Comparison of ENCODE assay signal across 8 mouse cellular contexts in genomic region chr14:79588534-79588951, GRCm38 (mm10). TPM values are rescaled to one million over a fixed set of nuclear protein-coding genes. Genes with fewer than 3 reads are reported as not detected.
A peak's percentile ranks its signal among the peaks of the same experiment; 100 is the strongest.
DNase-seq lines count a peak whose midpoint lies in the region; ATAC-seq and TF ChIP-seq lines count a peak whose summit lies in the region.

No protein-coding gene starts in this region.

- 76% methylated on average over 9 of the region's 9 CpGs for WGBS in lung, embryonic 14.5 days
- WGBS in intestine, embryonic 14.5 days, result 83% methylated on average over 9 of the region's 9 CpGs
- WGBS in midbrain, embryonic 14.5 days, result 89% methylated on average over 9 of the region's 9 CpGs

- peak; percentile 14 for DNase-seq in lung, embryonic 14.5 days
- DNase-seq in lung, postnatal 4 days, result no peak
- no peak for DNase-seq in intestine, embryonic 14.5 days (ENCODE audit: low spot score)
- no peak for DNase-seq in midbrain, embryonic 14.5 days
- no peak for DNase-seq in right cerebral cortex, postnatal 4 days

- TF ChIP-seq CTCF in lung, embryonic 14.5 days (IDR thresholded peaks at IDR 0.05; ENCODE audit: low read depth), result no peak
- no peak for TF ChIP-seq CTCF in cortical plate, adult 2 months (IDR thresholded peaks at IDR 0.05; ENCODE audit: extremely low read depth, insufficient read depth, low read length)

- TF ChIP-seq POLR2A in cortical plate, adult 2 months (IDR thresholded peaks at IDR 0.05; ENCODE audit: extremely low read depth, insufficient read depth, low read length), result no peak

- H3K27me3 ChIP-seq in lung, embryonic 14.5 days (ENCODE audit: insufficient read depth, low read length), result no peaks in the 10 kb centered on the region
- no peaks in the 10 kb centered on the region for H3K27me3 ChIP-seq in intestine, embryonic 14.5 days (replicated peaks; ENCODE audit: control insufficient read depth, insufficient read depth, low read length)
- no peaks in the 10 kb centered on the region for H3K27me3 ChIP-seq in midbrain, embryonic 14.5 days (ENCODE audit: control insufficient read depth, insufficient read depth, low read length)

- H3K4me2 ChIP-seq in lung, embryonic 14.5 days, result peak overlapping the region; percentile 90
- peak overlapping the region; percentile 93 for H3K4me2 ChIP-seq in intestine, embryonic 14.5 days (ENCODE audit: low read length)
- peak overlapping the region; percentile 64 for H3K4me2 ChIP-seq in midbrain, embryonic 14.5 days (ENCODE audit: low read length)

- H3K4me1 ChIP-seq in lung, embryonic 14.5 days (ENCODE audit: insufficient read depth), result peaks cover 13% of the 10 kb centered on the region; the same call in 1 of the 2 replicates
- H3K4me1 ChIP-seq in cortical plate, adult 2 months (ENCODE audit: control insufficient read depth, insufficient read depth, low read length), result peaks cover 2% of the 10 kb centered on the region
- H3K4me1 ChIP-seq in intestine, embryonic 14.5 days (replicated peaks; ENCODE audit: control insufficient read depth, insufficient read depth, low read length), result peaks cover 16% of the 10 kb centered on the region
- H3K4me1 ChIP-seq in midbrain, embryonic 14.5 days (ENCODE audit: control insufficient read depth, insufficient read depth, low read length), result peaks cover 16% of the 10 kb centered on the region

- H3K4me3 ChIP-seq in lung, embryonic 14.5 days (ENCODE audit: low read depth, low read length), result peak overlapping the region; percentile 72
- peak overlapping the region; percentile 84; the same call in 1 of the 2 replicates for H3K4me3 ChIP-seq in cortical plate, adult 2 months (ENCODE audit: insufficient read depth, low read length)
- peak overlapping the region; percentile 87 for H3K4me3 ChIP-seq in intestine, embryonic 14.5 days (ENCODE audit: low read depth, low read length)
- peak overlapping the region; percentile 52 for H3K4me3 ChIP-seq in midbrain, embryonic 14.5 days (replicated peaks; ENCODE audit: low read depth, low read length)

- H3K9ac ChIP-seq in lung, embryonic 14.5 days, result peak overlapping the region; percentile 67; the same call in 1 of the 2 replicates
- peak overlapping the region; percentile 79; the same call in 1 of the 2 replicates for H3K9ac ChIP-seq in intestine, embryonic 14.5 days (ENCODE audit: low read length)
- H3K9ac ChIP-seq in midbrain, embryonic 14.5 days (replicated peaks; ENCODE audit: low read length), result 0 out of 2 replicates have a peak overlapping the region, but pooled peaks have one; percentile 54

- H3K36me3 ChIP-seq in lung, embryonic 14.5 days (ENCODE audit: insufficient read depth), result peaks cover 7% of the 10 kb centered on the region; the same call in 1 of the 2 replicates
- H3K36me3 ChIP-seq in intestine, embryonic 14.5 days (ENCODE audit: control insufficient read depth, insufficient read depth, low read length), result no peaks in the 10 kb centered on the region
- H3K36me3 ChIP-seq in midbrain, embryonic 14.5 days (ENCODE audit: control insufficient read depth, insufficient read depth, low read length), result no peaks in the 10 kb centered on the region

- H3K27ac ChIP-seq in lung, embryonic 14.5 days (ENCODE audit: low read depth), result no peak overlapping the region
- H3K27ac ChIP-seq in cortical plate, adult 2 months (ENCODE audit: insufficient read depth, low read length), result no peak overlapping the region
- no peak overlapping the region for H3K27ac ChIP-seq in intestine, embryonic 14.5 days (ENCODE audit: low read depth)
- H3K27ac ChIP-seq in midbrain, embryonic 14.5 days (replicated peaks; ENCODE audit: low read depth, low read length), result no peak overlapping the region

- no peaks in the 10 kb centered on the region for H3K9me3 ChIP-seq in lung, embryonic 14.5 days (ENCODE audit: low read depth, low read length)
- no peaks in the 10 kb centered on the region for H3K9me3 ChIP-seq in intestine, embryonic 14.5 days (ENCODE audit: control insufficient read depth, low read length)
- no peaks in the 10 kb centered on the region for H3K9me3 ChIP-seq in midbrain, embryonic 14.5 days (ENCODE audit: control insufficient read depth, low read length)

- no peak for ATAC-seq in lung, embryonic 14.5 days (ENCODE audit: insufficient read depth)
- no peak for ATAC-seq in intestine, embryonic 14.5 days (replicated peaks; ENCODE audit: low FRiP score, low TSS enrichment, low read depth)
- no peak for ATAC-seq in midbrain, embryonic 14.5 days (ENCODE audit: low FRiP score, low TSS enrichment)
- no peak for ATAC-seq in erythroid progenitor cell, adult 5-6 weeks (replicated peaks; ENCODE audit: low FRiP score, poor library complexity, severe bottlenecking)
- ATAC-seq in granulocyte monocyte progenitor cell, adult 5-6 weeks (replicated peaks; ENCODE audit: poor library complexity, severe bottlenecking), result no peak

RNA-seq across cellular contexts. Expression of gene Sugt1, which starts 1.1 kb away (rescaled TPM):
- polyA plus RNA-seq in lung, embryonic 14.5 days (2014; fragmentation: Nextera tagmentation; extraction: Ambion mirVana), result 128 and 129 TPM in 2 replicates
- polyA plus RNA-seq in cortical plate, adult 2 months (2012; rRNA removed), result 40.5 and 44.4 TPM in 2 replicates
- polyA plus RNA-seq in intestine, embryonic 14.5 days (2014; fragmentation: Nextera tagmentation; extraction: Ambion mirVana), result 121 and 124 TPM in 2 replicates
- polyA plus RNA-seq in midbrain, embryonic 14.5 days (2014; fragmentation: Nextera tagmentation; extraction: Ambion mirVana), result 120 and 128 TPM in 2 replicates
- total RNA-seq in erythroid progenitor cell, adult 5-6 weeks (2015; ENCODE audit: low replicate concordance), result 40.7 and 44.0 TPM in 2 replicates
- 17.1 and 61.1 TPM in 2 replicates for total RNA-seq in erythroid progenitor cell, adult 5-6 weeks (2017; ENCODE audit: low replicate concordance)
- total RNA-seq in granulocyte monocyte progenitor cell, adult 5-6 weeks (2014; fragmentation: Nextera tagmentation), result 80.8 and 116 TPM in 2 replicates
- total RNA-seq in granulocyte monocyte progenitor cell, adult 5-6 weeks (2017), result 92.4 and 133 TPM in 2 replicates
